Mouse (Mus musculus) left cerebral cortex, postnatal 14 days (tissue): ENCODE results near the gene Plod3. TPM values are rescaled to one million over a fixed set of nuclear protein-coding genes. Genes with fewer than 3 reads are reported as not detected.

Source experiments
- DNase-seq, 2 experiments: peaks; one replicate each; pipeline ENCODE4 v3.0.0; 2021 to 2022; ENCODE audit warnings: low spot score in 2 of 2, mixed read lengths in 1 of 2
- intact Hi-C: fragments of 180-260 bp; cut with DNase I; formaldehyde crosslinking; loops from one replicate; pipeline ENCODE4 v1.15.1; 2025
- total RNA-seq, 2 experiments: library from RNA; stranded (reverse); gene quantifications; 2 replicates each; pipeline ENCODE4 v1.2.3; 2021

Plod3 gene
- total RNA-seq, 2 experiments from 2014 or later = 32.2 to 36.5 TPM

GRCm38 (mm10) chr5:136961983-136962461, 24.8 kb upstream of the Plod3 start:
- DNase-seq = peak; percentile 86 to 91
- intact Hi-C loops = no loop called here

- intact Hi-C loops = no loop called here
- DNase-seq = peak; percentile 76 to 83
Observed at GRCm38 (mm10) chr5:136962501-136962900, 24.3 kb upstream of the Plod3 start.

- intact Hi-C loops = no loop called here
Observed at GRCm38 (mm10) chr5:136962966-136963540, 23.8 kb upstream of the Plod3 start.

GRCm38 (mm10) chr5:136965210-136965609, 21.6 kb upstream of the Plod3 start:
- DNase-seq = no peak
- intact Hi-C loops = no loop called here

More at GRCm38 (mm10) chr5:136962966-136963540, 23.8 kb upstream of the Plod3 start:
- DNase-seq = no peak

- intact Hi-C loops = no loop called here
- DNase-seq = no peak
Observed at GRCm38 (mm10) chr5:136965686-136966085, 21.1 kb upstream of the Plod3 start.

- DNase-seq = no peak
- intact Hi-C loops = no loop called here
Observed at GRCm38 (mm10) chr5:136966331-136966730, 20.5 kb upstream of the Plod3 start, which contains the start of gene Cldn15. Gene Cldn15 (plus strand): TSS chr5:136966616.

- DNase-seq = no peak
Observed at GRCm38 (mm10) chr5:136966861-136967455, 19.9 kb upstream of the Plod3 start.

GRCm38 (mm10) chr5:136967592-136967991, 19.2 kb upstream of the Plod3 start:
- intact Hi-C loops = no loop called here
- no peak for DNase-seq

More at GRCm38 (mm10) chr5:136966861-136967455, 19.9 kb upstream of the Plod3 start:
- intact Hi-C loops = no loop called here

- DNase-seq = peak in 1 of 2 experiments; percentile 43
- intact Hi-C loops = no loop called here
Observed at GRCm38 (mm10) chr5:136970703-136971102, 16.1 kb upstream of the Plod3 start.

- no peak for DNase-seq
- intact Hi-C loops = no loop called here
Observed at GRCm38 (mm10) chr5:136973670-136974069, 13.1 kb upstream of the Plod3 start.

- intact Hi-C loops = no loop called here
- DNase-seq = no peak
Observed at GRCm38 (mm10) chr5:136977769-136978168, 9.1 kb upstream of the Plod3 start.

- intact Hi-C loops = no loop called here
- no peak for DNase-seq
Observed at GRCm38 (mm10) chr5:136979762-136980161, 7.1 kb upstream of the Plod3 start.

- DNase-seq = no peak
- intact Hi-C loops = no loop called here
Observed at GRCm38 (mm10) chr5:136980974-136981373, 5.8 kb upstream of the Plod3 start.

GRCm38 (mm10) chr5:136982338-136982930, 4.4 kb upstream of the Plod3 start:
- intact Hi-C loops = no loop called here
- peak in 1 of 2 experiments; percentile 39 for DNase-seq

GRCm38 (mm10) chr5:136984828-136985227, 2.0 kb upstream of the Plod3 start:
- intact Hi-C loops = no loop called here
- DNase-seq = no peak

- DNase-seq = peak; percentile 62 to 73
- intact Hi-C loops = no loop called here
Observed at GRCm38 (mm10) chr5:136987138-136987933, 517 bp downstream of the Plod3 start.

- intact Hi-C loops = no loop called here
- peak in 1 of 2 experiments; percentile 23 for DNase-seq
Observed at GRCm38 (mm10) chr5:136987934-136988271, 1.1 kb downstream of the Plod3 start, which contains the start of gene Znhit1. Gene Znhit1 (minus strand): TSS chr5:136988021.

GRCm38 (mm10) chr5:136988420-136988819, 1.6 kb downstream of the Plod3 start:
- intact Hi-C loops = no loop called here
- DNase-seq = peak; percentile 68 to 69

GRCm38 (mm10) chr5:136989801-136990200, 3.0 kb downstream of the Plod3 start:
- DNase-seq = no peak
- intact Hi-C loops = no loop called here

GRCm38 (mm10) chr5:136999449-136999848, 12.6 kb downstream of the Plod3 start:
- DNase-seq = no peak
- intact Hi-C loops = no loop called here
